Mouse (Mus musculus): ENCODE data around the gene Chchd3.

- TF ChIP-seq CTCF (IDR thresholded peaks at IDR 0.05) (no peak), EP300 (IDR thresholded peaks at IDR 0.05) (no peak)
Measured at GRCm38 (mm10) chr6:32754524-32754923, 305.5 kb downstream of the Chchd3 start.
